Mouse (Mus musculus) stomach, postnatal 0 days (tissue): ENCODE measurements around the gene Pla2g3. TPM values are rescaled to one million over a fixed set of nuclear protein-coding genes. Genes with fewer than 3 reads are reported as not detected.

Source experiments
- ATAC-seq: fragments of 200-750 bp; cut with Nextera tagmentation; 2 replicates; pipeline ENCODE4 v1.8.0; 2017; ENCODE audit not compliant: low FRiP score, low TSS enrichment
- DNase-seq: peaks from one replicate; pipeline ENCODE4 v3.0.0-alpha.2; 2016; ENCODE audit warnings: low spot score
- H3K27ac ChIP-seq: fragments of 300-500 bp; sonication (generic); replicated peaks from 2 replicates; pipeline ENCODE4 v1.5.1; 2014; ENCODE audit warnings: mild to moderate bottlenecking, control low read depth
- H3K27me3 ChIP-seq: fragments of 300-500 bp; sonication (generic); 2 replicates; pipeline ENCODE4 v1.6.1; 2014; ENCODE audit warnings: low read length; ENCODE audit not compliant: control insufficient read depth, insufficient read depth
- H3K36me3 ChIP-seq: fragments of 300-500 bp; sonication (generic); 2 replicates; pipeline ENCODE4 v1.6.1; 2014; ENCODE audit warnings: low read length, mixed read lengths; ENCODE audit not compliant: control insufficient read depth, insufficient read depth
- H3K4me1 ChIP-seq: fragments of 300-500 bp; sonication (generic); replicated peaks from 2 replicates; pipeline ENCODE4 v1.6.1; 2014; ENCODE audit warnings: antibody characterized with exemption; ENCODE audit not compliant: control insufficient read depth, insufficient read depth
- H3K4me2 ChIP-seq: fragments of 300-500 bp; sonication (generic); replicated peaks from 2 replicates; pipeline ENCODE4 v1.6.1; 2014; ENCODE audit warnings: low read depth, mild to moderate bottlenecking, control low read depth, moderate library complexity
- H3K4me3 ChIP-seq: fragments of 300-500 bp; sonication (generic); 2 replicates; pipeline ENCODE4 v1.5.1; 2014; ENCODE audit warnings: low read depth, low read length, control low read depth
- H3K9ac ChIP-seq: fragments of 300-500 bp; sonication (generic); 2 replicates; pipeline ENCODE4 v1.6.1; 2014; ENCODE audit warnings: mild to moderate bottlenecking, low read length, control low read depth, mixed read lengths
- H3K9me3 ChIP-seq: fragments of 300-500 bp; sonication (generic); 2 replicates; pipeline ENCODE4 v1.6.1; 2016; ENCODE audit warnings: low read length; ENCODE audit not compliant: control insufficient read depth
- CTCF ChIP-seq: IDR thresholded peaks from 2 replicates; pipeline ENCODE4 v1.5.1; 2016; ENCODE audit warnings: antibody characterized with exemption, low read depth, mild to moderate bottlenecking, moderate library complexity
- EP300 ChIP-seq: optimal IDR thresholded peaks from 2 replicates; pipeline ENCODE3; 2016; ENCODE audit warnings: antibody characterized with exemption
- WGBS: fragments of 180-500 bp; shearing (Covaris S2); extraction: QIAGEN DNeasy Blood & Tissue Kit; methylation state at CpG from one replicate; pipeline ENCODE4 v1.1.7; 2014; 5-methylcytosine and 5-hydroxymethylcytosine counted together
- polyA plus RNA-seq: library from polyadenylated mRNA; unstranded; fragments of >200 nt; fragmentation: Nextera tagmentation; extraction: Ambion mirVana; gene quantifications from 2 replicates; pipeline ENCODE4 v1.2.1, GENCODE M21; 2015

Pla2g3 gene
- polyA plus RNA-seq, 1 experiment from 2014 or later = 9.4 TPM

GRCm38 (mm10) chr11:3508226-3508625 lies 20.1 kb downstream of the Pla2g3 start:
- WGBS = 20% methylated on average over 7 of the region's 7 CpGs
- DNase-seq = no peak
- H3K4me3 ChIP-seq = no peak overlapping the region
- no peak for TF ChIP-seq EP300
- TF ChIP-seq CTCF = no peak
- H3K4me1 ChIP-seq = no peaks in the 10 kb centered on the region
- H3K36me3 ChIP-seq = no peaks in the 10 kb centered on the region
- no peak for ATAC-seq
- H3K9me3 ChIP-seq = no peaks in the 10 kb centered on the region
- H3K27me3 ChIP-seq = no peaks in the 10 kb centered on the region
- no peak overlapping the region for H3K27ac ChIP-seq
- H3K4me2 ChIP-seq = no peak overlapping the region
- no peak overlapping the region for H3K9ac ChIP-seq

GRCm38 (mm10) chr11:3509181-3510085 lies 21.3 kb downstream of the Pla2g3 start:
- WGBS = 44% methylated on average over 8 of the region's 8 CpGs
- Histone ChIP-seq H3K27me3 (no peaks in the 10 kb centered on the region), H3K9me3 (no peaks in the 10 kb centered on the region), H3K4me2 (no peak overlapping the region), H3K36me3 (no peaks in the 10 kb centered on the region), H3K9ac (no peak overlapping the region), H3K4me1 (no peaks in the 10 kb centered on the region), H3K4me3 (no peak overlapping the region), H3K27ac (no peak overlapping the region)
- TF ChIP-seq CTCF (no peak), EP300 (no peak)
- ATAC-seq = no peak
- no peak for DNase-seq

DNA sequence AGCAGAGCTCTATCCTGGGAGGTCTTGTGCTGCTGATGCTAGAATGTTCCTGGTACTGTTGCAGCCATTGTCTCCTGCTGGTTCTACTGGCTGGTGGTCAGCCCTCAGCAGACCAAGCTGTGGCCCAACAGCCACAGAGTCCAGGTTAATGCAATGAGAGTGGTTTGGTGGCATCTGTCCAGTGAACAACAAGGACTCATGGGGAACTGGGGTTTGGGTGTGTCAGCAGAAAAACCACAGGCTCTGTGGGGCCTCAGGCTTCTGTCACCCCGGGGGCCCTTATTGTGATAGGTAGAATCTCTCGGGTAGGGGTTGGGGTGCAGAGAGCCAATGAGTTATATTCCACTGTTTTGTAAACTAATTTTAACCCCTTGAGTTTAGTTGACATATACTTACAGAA lies 22.2 kb downstream of the Pla2g3 start:
- TF ChIP-seq CTCF (no peak), EP300 (no peak)
- H3K9ac ChIP-seq = no peak overlapping the region
- no peak overlapping the region for H3K27ac ChIP-seq
- no peaks in the 10 kb centered on the region for H3K36me3 ChIP-seq
- H3K4me2 ChIP-seq = no peak overlapping the region
- no peaks in the 10 kb centered on the region for H3K9me3 ChIP-seq
- H3K4me3 ChIP-seq = no peak overlapping the region
- H3K27me3 ChIP-seq = no peaks in the 10 kb centered on the region
- WGBS = 75% methylated on average over 2 of the region's 2 CpGs
- DNase-seq (no peak), ATAC-seq (no peak)
- no peaks in the 10 kb centered on the region for H3K4me1 ChIP-seq

DNA sequence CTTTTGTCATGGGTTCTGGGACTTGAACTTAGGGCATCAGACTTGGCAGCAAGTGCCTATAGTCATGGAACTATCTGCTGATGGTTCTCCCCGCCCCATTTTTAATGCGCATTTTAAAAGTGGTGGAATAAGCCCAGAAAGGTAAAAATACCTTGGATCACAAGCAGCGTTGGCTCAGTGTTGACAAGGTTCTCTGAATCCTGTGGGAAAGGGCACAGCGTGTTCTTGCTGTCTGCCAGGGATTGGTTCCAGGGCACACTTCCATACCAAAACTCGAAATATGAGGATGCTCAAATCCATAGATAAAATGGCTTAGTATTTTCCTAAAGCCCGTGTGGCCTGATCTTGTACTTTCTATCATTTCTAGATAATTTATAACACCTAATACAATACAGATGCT lies 25.2 kb downstream of the Pla2g3 start:
- WGBS = 87% methylated on average over 6 of the region's 6 CpGs
- no peak overlapping the region for H3K4me3 ChIP-seq
- TF ChIP-seq EP300 (no peak), CTCF (no peak)
- ATAC-seq (no peak), DNase-seq (no peak)
- H3K9ac ChIP-seq = no peak overlapping the region
- H3K27ac ChIP-seq = no peak overlapping the region
- H3K36me3 ChIP-seq = no peaks in the 10 kb centered on the region
- no peaks in the 10 kb centered on the region for H3K27me3 ChIP-seq
- H3K4me1 ChIP-seq = peaks cover 9% of the 10 kb centered on the region
- no peak overlapping the region for H3K4me2 ChIP-seq
- no peaks in the 10 kb centered on the region for H3K9me3 ChIP-seq

DNA sequence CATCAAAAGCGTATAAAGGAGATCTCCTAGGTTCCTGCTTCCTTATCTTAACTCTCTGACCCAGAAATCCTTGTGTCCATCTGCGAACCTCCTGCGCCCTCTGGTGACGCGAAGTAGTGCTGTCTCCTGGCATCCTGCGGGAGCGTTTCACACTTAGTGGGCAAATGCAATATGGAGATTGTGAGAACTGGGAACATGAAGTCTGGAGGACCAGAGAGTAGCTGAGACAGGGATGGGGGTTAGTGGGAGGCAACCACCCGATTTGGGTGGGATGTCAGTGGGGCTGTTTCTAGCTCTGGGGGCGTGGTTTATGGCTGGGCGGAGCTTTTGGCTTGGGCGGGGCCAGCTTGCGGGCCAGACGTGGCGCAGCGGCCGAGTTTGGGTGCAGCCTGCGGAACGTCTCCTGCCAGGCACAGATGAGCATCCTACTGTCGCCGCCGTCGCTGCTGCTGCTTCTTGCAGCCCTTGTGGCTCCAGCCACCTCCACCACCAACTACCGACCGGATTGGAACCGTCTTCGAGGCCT lies 26.5 kb downstream of the Pla2g3 start, which contains the start of gene Selenom:
Gene Selenom (plus strand): TSS at position 156 of the 526 bp plus-strand sequence.
- H3K4me3 ChIP-seq = peak within 1 kb of the TSS; percentile 54
- under 1% methylated on average over 26 of the region's 26 CpGs for WGBS
- H3K9ac ChIP-seq = peak within 1 kb of the TSS; percentile 74
- H3K36me3 ChIP-seq = 0 out of 2 replicates have a peak, but pooled peaks cover under 1% of the 10 kb centered on the region
- ATAC-seq (peak; percentile 82), DNase-seq (peak; percentile 86)
- H3K4me2 ChIP-seq = peak within 1 kb of the TSS; percentile 61
- peaks cover 9% of the 10 kb centered on the region for H3K4me1 ChIP-seq
- no peaks in the 10 kb centered on the region for H3K9me3 ChIP-seq
- H3K27ac ChIP-seq = peak within 1 kb of the TSS; percentile 78
- TF ChIP-seq EP300 = no peak
- TF ChIP-seq CTCF = peak; percentile 100
- H3K27me3 ChIP-seq = no peaks in the 10 kb centered on the region

GRCm38 (mm10) chr11:3515216-3515615 lies 27.1 kb downstream of the Pla2g3 start:
- 21% methylated on average over 4 of the region's 4 CpGs for WGBS
- H3K4me3 ChIP-seq = peak overlapping the region; percentile 54
- no peaks in the 10 kb centered on the region for H3K27me3 ChIP-seq
- ATAC-seq (peak; percentile 0; the same call in 1 of the 2 replicates), DNase-seq (no peak)
- peaks cover 4% of the 10 kb centered on the region; the same call in 1 of the 2 replicates for H3K36me3 ChIP-seq
- H3K9me3 ChIP-seq = no peaks in the 10 kb centered on the region
- peak overlapping the region; percentile 61 for H3K4me2 ChIP-seq
- H3K4me1 ChIP-seq = peaks cover 9% of the 10 kb centered on the region
- peak overlapping the region; percentile 78 for H3K27ac ChIP-seq
- peak overlapping the region; percentile 74 for H3K9ac ChIP-seq
- TF ChIP-seq CTCF (0 out of 2 replicates have a peak, but pooled peaks have one; percentile 18), EP300 (no peak)
